Mouse (Mus musculus): ENCODE measurements around the gene St8sia2. TPM values are rescaled to one million over a fixed set of nuclear protein-coding genes. Genes with fewer than 3 reads are reported as not detected.
A peak's percentile ranks its signal among the peaks of the same experiment; 100 is the strongest.

The St8sia2 gene
- polyA plus RNA-seq, 1 experiment from 2014 or later = 45.8 TPM

DNA sequence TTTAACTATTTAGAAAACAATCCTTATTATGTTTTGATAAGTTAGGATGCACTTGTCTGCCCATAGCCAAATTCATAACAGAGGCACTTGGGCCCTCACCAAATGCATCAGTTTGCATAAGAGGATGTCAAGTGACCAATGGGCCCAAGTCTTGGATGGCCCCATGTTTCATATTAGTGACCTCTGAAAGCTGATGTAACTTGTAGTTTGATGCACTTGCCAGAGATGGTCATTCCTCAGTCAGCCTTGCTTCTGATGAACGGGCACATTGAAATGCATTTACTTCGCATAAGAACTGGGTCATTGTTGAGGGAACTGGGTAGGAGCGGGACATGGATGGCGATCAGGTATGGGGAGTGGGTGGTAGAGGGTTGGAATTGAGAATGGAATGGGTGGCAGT is 102.6 kb downstream of the St8sia2 start:
- no peaks in the 10 kb centered on the region for H3K9me3 ChIP-seq
- no peaks in the 10 kb centered on the region for H3K36me3 ChIP-seq
- no peak overlapping the region for H3K4me2 ChIP-seq (replicated peaks)
- no peak overlapping the region for H3K4me3 ChIP-seq
- no peak overlapping the region for H3K27ac ChIP-seq (replicated peaks)
- no peak for ATAC-seq (ENCODE audit: low FRiP score, low read depth)
- 90% methylated on average over 4 of the region's 4 CpGs for WGBS
- H3K4me1 ChIP-seq = peaks cover 11% of the 10 kb centered on the region
- peaks cover 9% of the 10 kb centered on the region; the same call in 1 of the 2 replicates for H3K27me3 ChIP-seq
- H3K9ac ChIP-seq (replicated peaks) = no peak overlapping the region

DNA sequence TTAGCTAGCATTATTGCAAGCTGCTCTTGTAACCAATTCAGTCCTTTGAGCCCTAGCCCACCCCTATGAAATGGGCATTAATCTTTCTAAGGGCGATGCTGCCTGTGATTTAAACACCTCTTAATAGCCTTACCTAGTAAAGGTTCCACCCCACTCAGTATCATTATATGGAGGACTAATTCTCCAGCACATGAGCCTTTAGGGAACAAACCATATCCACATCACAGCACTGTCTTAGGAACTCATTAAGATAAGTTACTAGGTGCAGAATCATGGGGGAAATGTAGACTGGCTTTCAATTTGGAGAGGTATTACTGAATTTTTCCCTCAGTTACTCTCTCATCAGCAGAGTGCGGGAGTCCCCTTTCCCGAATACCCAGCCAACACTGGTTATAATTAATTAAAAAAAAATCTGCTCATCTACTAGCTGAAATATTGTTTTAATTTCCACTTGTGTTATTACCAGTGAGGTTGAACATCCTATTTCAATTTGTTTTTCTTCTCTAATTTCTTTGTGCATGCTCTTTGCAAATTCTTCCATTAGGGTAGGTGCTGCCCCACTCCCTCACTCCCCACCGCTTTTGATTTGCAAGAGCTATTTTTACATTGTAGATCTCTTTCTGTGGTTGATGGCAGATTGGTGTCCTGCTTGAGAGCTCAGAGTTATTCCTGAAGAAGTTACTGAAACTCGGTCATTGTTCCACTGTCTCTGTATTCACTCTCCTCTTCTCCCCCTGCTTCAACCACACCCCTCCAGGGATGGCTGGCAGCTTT is 103.9 kb downstream of the St8sia2 start:
- ATAC-seq (ENCODE audit: low FRiP score, low read depth) = no peak
- Histone ChIP-seq H3K27ac (replicated peaks) (no peak overlapping the region), H3K9ac (replicated peaks) (no peak overlapping the region), H3K4me3 (no peak overlapping the region), H3K9me3 (no peaks in the 10 kb centered on the region), H3K4me1 (peaks cover 11% of the 10 kb centered on the region), H3K36me3 (no peaks in the 10 kb centered on the region), H3K4me2 (replicated peaks) (no peak overlapping the region), H3K27me3 (peaks cover under 1% of the 10 kb centered on the region; the same call in 1 of the 2 replicates)
- WGBS = 75% methylated on average over 5 of the region's 5 CpGs

DNA sequence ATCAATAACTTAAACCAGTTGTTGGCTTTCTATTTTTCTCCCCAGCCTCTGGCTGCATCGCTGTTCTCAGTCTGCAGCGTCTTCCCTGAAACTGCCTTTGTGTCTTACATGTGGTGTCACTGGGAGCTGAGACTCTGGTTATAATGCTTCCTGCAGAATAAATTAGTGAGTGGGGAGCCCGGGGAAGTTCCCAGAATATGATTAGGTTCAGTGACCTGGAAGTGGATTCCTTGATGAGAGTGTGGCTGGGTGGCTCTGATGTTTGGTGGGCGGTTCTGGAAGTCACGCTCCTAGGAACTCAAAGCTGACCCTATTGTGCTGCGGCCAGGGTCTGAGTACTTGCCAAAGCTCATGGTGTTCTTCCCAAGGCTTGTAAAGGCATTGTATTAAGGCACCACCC is 119.0 kb downstream of the St8sia2 start:
- no peak for ATAC-seq (ENCODE audit: low FRiP score, low read depth)
- H3K4me3 ChIP-seq = no peak overlapping the region
- no peak overlapping the region for H3K4me2 ChIP-seq (replicated peaks)
- H3K27ac ChIP-seq (replicated peaks) = no peak overlapping the region
- H3K9ac ChIP-seq (replicated peaks) = no peak overlapping the region
- no peaks in the 10 kb centered on the region for H3K36me3 ChIP-seq
- H3K9me3 ChIP-seq = no peaks in the 10 kb centered on the region
- 13% methylated on average over 6 of the region's 6 CpGs for WGBS
- H3K4me1 ChIP-seq = peaks cover 4% of the 10 kb centered on the region; the same call in 1 of the 2 replicates
- no peaks in the 10 kb centered on the region; the same call in 1 of the 2 replicates for H3K27me3 ChIP-seq

DNA sequence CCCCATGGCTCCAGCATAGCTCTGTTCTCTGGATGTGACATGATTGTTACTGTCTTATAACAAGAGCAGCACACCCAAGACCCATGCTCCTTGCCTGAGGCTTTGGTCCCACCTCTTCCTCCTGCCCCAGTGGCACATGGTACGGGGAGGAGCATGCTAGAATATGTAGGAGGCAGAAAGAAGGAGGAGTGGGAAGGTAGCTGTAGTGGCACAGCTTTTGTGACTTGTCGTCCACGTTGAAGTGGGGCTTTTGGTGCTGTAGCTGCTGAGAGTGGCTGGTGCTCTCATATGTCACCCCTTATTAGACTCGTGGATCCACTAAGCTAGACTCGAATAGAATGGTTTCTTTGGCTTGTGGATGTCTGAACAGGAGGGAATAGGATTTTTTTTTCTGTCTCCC is 121.7 kb downstream of the St8sia2 start:
- WGBS = 84% methylated on average over 5 of the region's 5 CpGs
- ATAC-seq (ENCODE audit: low FRiP score, low read depth) = no peak
- H3K4me1 ChIP-seq = peaks cover 4% of the 10 kb centered on the region; the same call in 1 of the 2 replicates
- H3K9me3 ChIP-seq = no peaks in the 10 kb centered on the region
- H3K4me2 ChIP-seq (replicated peaks) = no peak overlapping the region
- no peaks in the 10 kb centered on the region; the same call in 1 of the 2 replicates for H3K27me3 ChIP-seq
- no peak overlapping the region for H3K27ac ChIP-seq (replicated peaks)
- no peaks in the 10 kb centered on the region for H3K36me3 ChIP-seq
- no peak overlapping the region for H3K9ac ChIP-seq (replicated peaks)
- no peak overlapping the region for H3K4me3 ChIP-seq

DNA sequence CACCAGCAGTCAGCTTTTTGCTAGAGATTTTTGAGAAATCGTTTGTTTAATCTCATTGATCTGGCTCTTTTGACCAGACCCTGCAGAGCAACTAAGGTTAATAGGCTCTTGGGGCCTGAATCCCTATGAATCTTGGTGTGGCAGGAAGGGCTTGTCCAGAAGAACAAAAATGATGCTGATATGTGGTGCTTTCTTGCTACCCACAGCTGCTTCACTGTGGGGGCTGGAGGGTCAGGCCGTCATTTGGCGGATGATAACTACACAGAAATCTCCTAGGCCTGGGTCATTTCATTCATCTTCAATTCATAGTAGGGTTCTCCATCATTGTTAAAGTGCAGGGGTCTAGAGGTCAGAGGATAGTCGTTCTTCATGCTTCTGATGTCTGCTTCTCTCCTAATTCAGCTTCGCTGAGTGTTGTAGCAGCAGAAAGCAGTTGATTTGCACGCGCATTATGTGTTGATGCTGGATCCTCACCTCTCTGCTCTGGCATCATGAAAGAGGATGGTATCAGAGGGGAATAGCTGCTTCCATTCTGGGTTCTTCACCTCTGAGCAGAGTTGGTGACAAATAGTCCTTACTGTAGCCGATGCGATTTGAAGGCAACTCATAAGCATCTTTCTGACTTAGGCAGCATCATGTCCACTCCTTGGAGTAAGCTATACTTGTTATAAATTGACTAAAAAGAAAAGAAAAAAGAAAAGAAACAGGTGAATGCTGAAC is 122.4 kb downstream of the St8sia2 start:
- 75% methylated on average over 9 of the region's 9 CpGs for WGBS
- no peak for ATAC-seq (ENCODE audit: low FRiP score, low read depth)

DNA sequence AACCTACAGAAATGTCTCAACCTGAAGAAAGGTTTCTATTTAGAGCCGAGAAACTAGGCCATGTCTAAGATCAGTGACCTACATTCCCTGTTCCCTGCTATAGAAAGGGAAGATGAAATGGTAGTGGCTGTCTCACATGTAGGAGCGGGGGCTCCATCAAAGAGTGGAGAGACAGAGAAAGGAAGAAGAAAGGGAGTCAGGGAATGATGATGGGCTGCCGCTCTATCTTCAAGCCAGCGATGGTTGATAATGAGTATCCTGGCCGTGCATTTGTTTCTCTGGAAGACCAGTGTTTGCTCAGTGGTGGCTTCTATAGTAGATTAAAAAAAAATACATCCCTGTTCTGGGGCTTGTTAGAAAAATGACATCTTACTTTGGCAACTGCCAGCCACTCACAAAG is 123.0 kb downstream of the St8sia2 start:
- Histone ChIP-seq H3K9me3 (no peaks in the 10 kb centered on the region), H3K4me1 (peaks cover 4% of the 10 kb centered on the region; the same call in 1 of the 2 replicates), H3K27me3 (no peaks in the 10 kb centered on the region), H3K9ac (replicated peaks) (no peak overlapping the region), H3K4me3 (no peak overlapping the region), H3K27ac (replicated peaks) (0 out of 2 replicates have a peak overlapping the region, but pooled peaks have one; percentile 15), H3K36me3 (no peaks in the 10 kb centered on the region), H3K4me2 (replicated peaks) (no peak overlapping the region)
- WGBS = 84% methylated on average over 5 of the region's 5 CpGs
- ATAC-seq (ENCODE audit: low FRiP score, low read depth) = no peak

More for the DNA sequence above, 122.4 kb downstream of the St8sia2 start:
- no peak overlapping the region for H3K4me2 ChIP-seq (replicated peaks)
- H3K27me3 ChIP-seq = no peaks in the 10 kb centered on the region
- no peak overlapping the region for H3K4me3 ChIP-seq
- H3K27ac ChIP-seq (replicated peaks) = no peak overlapping the region
- H3K9ac ChIP-seq (replicated peaks) = no peak overlapping the region
- no peaks in the 10 kb centered on the region for H3K36me3 ChIP-seq
- no peaks in the 10 kb centered on the region for H3K9me3 ChIP-seq
- H3K4me1 ChIP-seq = peaks cover 4% of the 10 kb centered on the region; the same call in 1 of the 2 replicates

Measured in midbrain, embryonic 12.5 days (tissue).